Mouse (Mus musculus) lung, embryonic 16.5 days (tissue): ENCODE measurements around the gene Bcl2l15. TPM values are rescaled to one million over a fixed set of nuclear protein-coding genes. Genes with fewer than 3 reads are reported as not detected.

Experiments
- ATAC-seq: fragments of 200-750 bp; cut with Nextera tagmentation; 2 replicates; pipeline ENCODE4 v1.8.0; 2017; ENCODE audit warnings: low read depth, mild to moderate bottlenecking, moderate library complexity
- H3K27ac ChIP-seq: fragments of 300-500 bp; sonication (generic); 2 replicates; pipeline ENCODE4 v1.5.1; 2014; ENCODE audit warnings: mild to moderate bottlenecking, control low read depth, low read length
- H3K27me3 ChIP-seq: fragments of 300-500 bp; sonication (generic); 2 replicates; pipeline ENCODE4 v1.6.1; 2014; ENCODE audit warnings: low read depth, low read length, mixed read lengths; ENCODE audit not compliant: control insufficient read depth, insufficient read depth
- H3K36me3 ChIP-seq: fragments of 300-500 bp; sonication (generic); 2 replicates; pipeline ENCODE4 v1.6.1; 2014; ENCODE audit warnings: low read length; ENCODE audit not compliant: control insufficient read depth, insufficient read depth
- H3K4me1 ChIP-seq: fragments of 300-500 bp; sonication (generic); replicated peaks from 2 replicates; pipeline ENCODE4 v1.6.1; 2014; ENCODE audit warnings: low read length, mixed read lengths; ENCODE audit not compliant: control insufficient read depth, insufficient read depth
- H3K4me2 ChIP-seq: fragments of 300-500 bp; sonication (generic); 2 replicates; pipeline ENCODE4 v1.6.1; 2014; ENCODE audit warnings: low read depth, low read length, control low read depth
- H3K4me3 ChIP-seq: fragments of 300-500 bp; sonication (generic); 2 replicates; pipeline ENCODE4 v1.5.1; 2014; ENCODE audit warnings: mild to moderate bottlenecking, low read length, control low read depth
- H3K9ac ChIP-seq: fragments of 300-500 bp; sonication (generic); 2 replicates; pipeline ENCODE4 v1.6.1; 2014; ENCODE audit warnings: low read length, control low read depth
- H3K9me3 ChIP-seq: fragments of 300-500 bp; sonication (generic); 2 replicates; pipeline ENCODE4 v1.6.1; 2016; ENCODE audit warnings: low read length; ENCODE audit not compliant: control insufficient read depth
- WGBS: fragments of 180-500 bp; shearing (Covaris S2); extraction: QIAGEN DNeasy Blood & Tissue Kit; methylation state at CpG from one replicate; pipeline ENCODE4 v1.1.7; 2014; 5-methylcytosine and 5-hydroxymethylcytosine counted together
- polyA plus RNA-seq: library from polyadenylated mRNA; unstranded; fragments of >200 nt; fragmentation: Nextera tagmentation; extraction: Ambion mirVana; gene quantifications from 2 replicates; pipeline ENCODE4 v1.2.1, GENCODE M21; 2015

Gene Bcl2l15
- polyA plus RNA-seq, 1 experiment from 2014 or later = not detected

DNA sequence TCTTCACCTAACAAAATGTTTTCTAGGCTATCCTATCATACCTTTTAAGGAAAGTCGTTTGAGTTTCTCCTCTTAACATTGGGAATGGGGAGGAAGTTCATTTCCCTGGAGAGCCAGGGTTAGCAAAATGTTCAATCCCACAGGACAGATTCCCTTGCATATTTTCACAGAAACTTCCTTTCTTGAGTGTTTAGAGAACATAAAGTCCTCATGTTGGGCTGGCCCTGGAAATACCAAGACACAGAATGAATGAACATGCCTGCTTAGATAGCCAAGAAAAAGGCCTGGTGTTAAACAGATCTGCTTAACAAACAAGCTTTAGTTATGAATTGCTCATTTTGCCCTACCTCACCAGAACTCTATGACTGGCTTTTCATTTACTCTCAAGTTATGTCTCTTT, 39.8 kb upstream of the Bcl2l15 start:
- Histone ChIP-seq H3K4me2 (no peak overlapping the region), H3K27me3 (no peaks in the 10 kb centered on the region; the same call in 1 of the 2 replicates), H3K9ac (no peak overlapping the region), H3K36me3 (no peaks in the 10 kb centered on the region), H3K27ac (no peak overlapping the region), H3K4me1 (peaks cover 17% of the 10 kb centered on the region), H3K4me3 (no peak overlapping the region), H3K9me3 (no peaks in the 10 kb centered on the region)
- 77% methylated on average over 1 of the region's 1 CpGs for WGBS
- ATAC-seq = no peak

DNA sequence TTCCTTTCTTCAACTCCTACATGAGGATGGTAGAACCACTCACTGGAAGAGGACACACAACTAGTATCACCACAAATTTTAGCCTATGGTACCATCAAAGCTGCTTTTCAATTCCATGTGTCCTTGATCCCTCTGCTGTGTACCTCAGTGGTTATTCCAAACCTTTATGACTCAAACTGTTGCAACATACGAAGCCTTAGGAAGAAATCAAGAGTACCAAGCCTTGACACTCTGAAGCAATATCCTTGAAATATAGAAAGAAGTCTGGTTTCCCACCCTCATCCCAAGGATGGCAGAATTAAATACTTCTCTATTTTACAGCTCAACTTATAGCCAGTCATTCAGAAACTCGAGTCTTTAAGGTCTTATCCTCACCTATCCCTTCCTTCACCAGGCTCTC, 36.0 kb upstream of the Bcl2l15 start:
- H3K27me3 ChIP-seq = no peaks in the 10 kb centered on the region; the same call in 1 of the 2 replicates
- no peak overlapping the region for H3K4me3 ChIP-seq
- H3K4me2 ChIP-seq = no peak overlapping the region
- no peak for ATAC-seq
- no peak overlapping the region for H3K27ac ChIP-seq
- H3K9me3 ChIP-seq = no peaks in the 10 kb centered on the region
- peaks cover 1% of the 10 kb centered on the region for H3K4me1 ChIP-seq
- no peak overlapping the region for H3K9ac ChIP-seq
- 53% methylated on average over 2 of the region's 2 CpGs for WGBS
- no peaks in the 10 kb centered on the region for H3K36me3 ChIP-seq

DNA sequence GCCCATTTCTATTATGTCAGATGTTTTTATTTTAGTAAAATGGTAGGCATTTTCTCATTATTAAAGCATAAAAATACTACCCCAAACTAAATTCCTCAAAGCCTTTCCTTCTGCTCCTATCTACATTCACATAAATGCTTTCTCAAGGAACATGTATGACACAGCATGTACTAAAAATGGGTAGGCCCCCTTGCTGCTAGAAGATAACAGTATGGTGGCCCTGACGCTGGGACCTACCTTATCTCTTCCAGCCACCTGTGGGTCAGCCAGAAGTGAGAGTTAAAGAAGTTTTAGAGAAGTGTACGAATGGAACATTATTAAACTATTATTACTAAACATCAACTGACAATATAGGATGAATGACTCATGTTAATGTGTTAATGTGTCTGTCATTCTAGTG, 32.9 kb upstream of the Bcl2l15 start:
- Histone ChIP-seq H3K9me3 (no peaks in the 10 kb centered on the region), H3K27me3 (no peaks in the 10 kb centered on the region; the same call in 1 of the 2 replicates), H3K4me3 (no peak overlapping the region), H3K27ac (no peak overlapping the region), H3K4me2 (no peak overlapping the region), H3K9ac (no peak overlapping the region), H3K4me1 (peaks cover 10% of the 10 kb centered on the region), H3K36me3 (peaks cover 8% of the 10 kb centered on the region)
- ATAC-seq = no peak
- WGBS = 62% methylated on average over 2 of the region's 2 CpGs

DNA sequence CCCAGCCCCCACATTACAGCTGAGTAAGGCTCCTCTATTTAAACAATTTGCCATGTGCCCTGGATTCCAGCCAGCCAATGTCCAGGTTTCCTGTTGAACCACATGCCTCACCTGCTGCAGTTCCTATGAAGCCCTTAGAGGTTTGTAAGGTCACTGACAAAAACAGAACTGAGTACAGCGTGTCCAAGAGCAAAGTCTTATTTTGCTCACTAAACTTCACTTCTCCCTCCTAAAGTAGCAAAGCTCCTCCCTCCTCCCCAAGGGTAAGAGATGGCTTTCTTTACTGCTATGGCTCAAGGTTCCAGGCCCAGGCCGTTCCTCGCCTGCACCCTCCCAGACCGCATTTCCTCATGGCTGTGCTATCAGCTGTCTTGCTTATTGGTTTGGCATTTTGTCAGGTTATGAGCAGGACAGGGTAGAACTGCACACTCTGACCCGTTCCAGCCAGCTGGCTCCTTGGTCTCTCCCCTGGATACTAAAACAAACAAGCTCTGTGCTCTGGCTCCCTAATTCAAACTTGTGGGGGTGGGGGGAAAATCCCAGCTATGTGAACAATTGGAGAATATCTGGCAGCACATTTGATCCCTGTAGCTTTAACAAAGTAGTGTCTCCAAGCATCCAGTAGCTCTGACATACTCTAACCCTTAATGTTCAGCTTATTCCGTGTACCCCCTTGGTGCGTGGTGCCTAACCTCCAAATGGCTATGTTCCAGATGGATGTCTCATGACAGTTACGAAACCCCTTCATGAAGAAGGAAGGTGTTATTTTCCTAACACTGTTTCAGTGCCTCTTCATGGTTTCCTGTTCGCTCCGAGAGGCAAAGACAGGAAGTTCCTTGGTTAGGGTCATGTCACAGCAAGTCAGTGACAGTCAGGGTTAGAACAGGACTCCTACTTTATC, 30.5 kb upstream of the Bcl2l15 start:
- Histone ChIP-seq H3K36me3 (peaks cover 10% of the 10 kb centered on the region), H3K27me3 (no peaks in the 10 kb centered on the region), H3K9ac (no peak overlapping the region), H3K9me3 (no peaks in the 10 kb centered on the region), H3K27ac (peak overlapping the region; percentile 65), H3K4me3 (no peak overlapping the region), H3K4me2 (peak overlapping the region; percentile 3), H3K4me1 (peaks cover 10% of the 10 kb centered on the region)
- 30% methylated on average over 10 of the region's 10 CpGs for WGBS
- peak; percentile 98 for ATAC-seq

DNA sequence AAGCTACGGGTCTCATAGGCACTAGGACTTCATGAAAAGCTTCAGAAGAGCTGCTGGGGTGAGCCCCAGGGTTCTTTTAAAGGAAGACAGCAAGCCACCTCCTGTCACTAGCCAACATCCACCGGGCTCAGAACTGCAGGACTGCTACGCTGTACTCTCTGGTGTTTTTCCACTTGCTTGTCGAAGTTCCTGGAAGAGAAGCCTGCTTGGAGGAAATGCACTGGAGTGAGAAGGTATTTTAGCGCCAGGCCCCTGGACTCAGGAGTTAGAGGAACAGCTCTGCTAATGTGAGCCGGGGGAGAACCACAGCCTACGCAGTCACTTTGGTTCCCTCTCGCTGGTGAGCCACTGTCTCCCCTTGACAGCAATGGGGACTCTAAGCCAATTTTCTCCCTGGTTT, 29.5 kb upstream of the Bcl2l15 start:
- WGBS = 82% methylated on average over 8 of the region's 8 CpGs
- no peak overlapping the region for H3K4me3 ChIP-seq
- ATAC-seq = no peak
- H3K27me3 ChIP-seq = no peaks in the 10 kb centered on the region
- H3K9me3 ChIP-seq = no peaks in the 10 kb centered on the region
- peaks cover 10% of the 10 kb centered on the region for H3K4me1 ChIP-seq
- peak overlapping the region; percentile 66; the same call in 1 of the 2 replicates for H3K27ac ChIP-seq
- peaks cover 12% of the 10 kb centered on the region for H3K36me3 ChIP-seq
- H3K4me2 ChIP-seq = no peak overlapping the region
- no peak overlapping the region for H3K9ac ChIP-seq

DNA sequence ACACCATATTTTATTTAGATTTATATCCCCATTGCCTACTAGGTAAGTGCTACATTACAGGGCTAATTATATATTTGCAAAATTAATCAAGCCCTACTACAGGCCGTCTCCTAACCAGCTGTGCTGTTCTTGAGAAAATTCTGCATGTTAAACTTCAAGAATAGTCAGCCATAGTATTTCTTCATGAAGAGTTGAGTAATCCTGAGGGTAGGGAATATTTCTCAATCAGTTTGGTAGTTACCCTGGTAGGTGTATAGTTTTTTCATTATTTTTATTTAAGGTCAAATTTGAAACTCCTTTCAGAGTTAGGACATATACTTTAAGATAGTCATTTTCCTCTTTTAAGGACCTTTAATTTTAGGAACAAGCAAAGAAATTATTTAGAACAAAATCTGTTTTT, 26.7 kb upstream of the Bcl2l15 start:
- H3K4me1 ChIP-seq = peaks cover 19% of the 10 kb centered on the region
- peaks cover 12% of the 10 kb centered on the region for H3K36me3 ChIP-seq
- no peak overlapping the region for H3K4me2 ChIP-seq
- WGBS = 89% methylated on average over 1 of the region's 1 CpGs
- H3K27me3 ChIP-seq = no peaks in the 10 kb centered on the region
- no peak overlapping the region for H3K27ac ChIP-seq
- ATAC-seq = no peak
- no peak overlapping the region for H3K4me3 ChIP-seq
- no peaks in the 10 kb centered on the region for H3K9me3 ChIP-seq
- H3K9ac ChIP-seq = no peak overlapping the region

DNA sequence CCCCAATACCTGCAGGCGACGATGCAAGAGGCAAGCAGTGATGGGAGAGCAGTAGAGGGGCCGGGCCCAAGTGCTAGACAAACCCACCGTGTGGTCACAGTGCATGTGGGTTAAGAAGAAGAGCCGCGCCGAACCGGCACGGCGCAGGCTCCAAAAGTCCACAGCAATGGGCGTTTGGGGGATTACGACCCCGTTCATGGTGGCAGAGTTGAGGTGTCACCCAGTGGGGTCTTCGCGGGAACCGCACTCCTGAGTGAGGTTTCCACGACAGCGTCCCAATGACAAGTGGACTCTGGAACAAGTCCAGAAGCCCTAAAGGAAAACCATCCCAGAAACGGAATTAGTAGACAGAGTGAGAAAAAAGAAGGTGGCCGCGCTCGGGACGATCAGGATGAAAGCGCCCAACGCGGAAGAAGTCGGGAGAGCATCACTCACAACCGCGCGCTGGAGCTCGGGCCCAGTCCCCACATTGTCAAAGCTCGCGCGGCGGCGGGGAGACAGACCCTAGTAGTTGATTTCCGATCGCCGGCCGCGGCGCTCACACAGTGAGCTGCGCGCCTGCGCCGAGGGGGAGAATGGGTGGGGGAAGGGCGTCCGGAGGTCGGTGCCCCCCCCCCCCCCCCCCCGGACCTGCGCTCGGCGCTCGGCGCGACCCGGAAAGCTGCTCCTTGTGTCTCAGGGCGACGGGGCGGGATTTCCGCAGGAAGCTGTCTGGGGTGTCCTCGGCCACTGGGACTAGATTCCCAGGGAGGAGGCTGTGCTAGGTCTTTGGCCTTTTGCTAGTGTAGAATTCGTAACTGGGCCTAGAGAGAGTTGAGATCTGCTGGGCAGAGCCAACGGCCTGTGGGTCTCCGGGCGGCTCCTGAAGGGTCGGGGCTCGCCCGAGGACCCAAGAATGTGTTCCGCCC, 23.3 kb upstream of the Bcl2l15 start, which contains the start of the genes Dclre1b, Ap4b1 and Gm43064:
TSS of gene Dclre1b (minus strand) at position 554 of the 908 bp plus-strand sequence.
TSS of gene Ap4b1 (plus strand) at position 630 of the 908 bp plus-strand sequence.
TSS of gene Gm43064 (plus strand) at position 683 of the 908 bp plus-strand sequence.
- Histone ChIP-seq H3K4me2 (peak within 1 kb of the TSS; percentile 82), H3K36me3 (peaks cover 9% of the 10 kb centered on the region), H3K27me3 (no peaks in the 10 kb centered on the region), H3K9ac (peak within 1 kb of the TSS; percentile 94), H3K4me1 (peaks cover 9% of the 10 kb centered on the region), H3K27ac (peak within 1 kb of the TSS; percentile 93), H3K4me3 (peak within 1 kb of the TSS; percentile 89), H3K9me3 (no peaks in the 10 kb centered on the region)
- peak; percentile 97 for ATAC-seq
- WGBS = 0% methylated on average over 54 of the region's 70 CpGs

DNA sequence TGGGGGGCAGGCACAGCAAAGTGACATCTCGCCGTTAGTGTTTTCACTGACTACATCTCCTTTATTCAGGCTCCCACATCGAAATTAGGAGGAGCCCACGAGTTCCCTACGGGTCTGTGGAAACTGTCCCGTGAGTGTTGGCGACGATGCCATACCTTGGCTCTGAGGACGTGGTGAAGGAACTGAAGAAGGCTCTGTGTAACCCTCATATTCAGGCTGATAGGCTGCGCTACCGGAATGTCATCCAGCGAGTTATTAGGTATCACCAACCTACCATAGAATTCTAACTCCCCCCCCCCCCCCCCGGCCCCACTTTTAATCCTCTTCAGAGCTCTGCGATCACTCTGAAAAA, 22.6 kb upstream of the Bcl2l15 start:
- Histone ChIP-seq H3K4me2 (peak overlapping the region; percentile 82), H3K9me3 (no peaks in the 10 kb centered on the region), H3K9ac (peak overlapping the region; percentile 94), H3K4me1 (peaks cover 9% of the 10 kb centered on the region), H3K4me3 (peak overlapping the region; percentile 89), H3K27ac (peak overlapping the region; percentile 93), H3K36me3 (peaks cover 10% of the 10 kb centered on the region), H3K27me3 (no peaks in the 10 kb centered on the region)
- ATAC-seq = peak; percentile 50
- under 1% methylated on average over 14 of the region's 14 CpGs for WGBS

DNA sequence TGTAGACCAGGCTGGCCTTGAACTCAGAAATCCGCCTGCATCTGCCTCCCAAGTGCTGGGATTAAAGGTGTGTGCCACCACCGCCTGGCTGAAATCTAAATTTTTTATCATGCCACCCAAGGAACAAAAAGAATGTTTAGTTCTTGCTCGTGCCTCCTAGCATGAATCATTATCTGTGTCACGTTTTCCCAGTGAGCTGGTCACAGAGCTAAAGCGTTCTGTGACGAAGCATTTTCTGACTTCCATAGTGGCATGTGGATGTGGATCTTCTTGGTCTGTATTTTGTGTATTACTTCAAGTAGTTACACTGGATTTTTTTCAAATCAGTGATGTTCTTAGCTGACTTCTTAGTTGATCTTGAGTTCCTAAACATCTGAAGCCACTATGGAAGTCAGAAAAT, 21.4 kb upstream of the Bcl2l15 start:
- WGBS = 81% methylated on average over 6 of the region's 6 CpGs
- H3K36me3 ChIP-seq = peaks cover 13% of the 10 kb centered on the region

More for the DNA sequence above, 21.4 kb upstream of the Bcl2l15 start:
- H3K27me3 ChIP-seq = no peaks in the 10 kb centered on the region
- H3K9ac ChIP-seq = no peak overlapping the region
- H3K4me2 ChIP-seq = no peak overlapping the region
- no peak overlapping the region for H3K27ac ChIP-seq
- peaks cover 9% of the 10 kb centered on the region for H3K4me1 ChIP-seq
- H3K9me3 ChIP-seq = no peaks in the 10 kb centered on the region
- H3K4me3 ChIP-seq = no peak overlapping the region
- ATAC-seq = no peak
